Mouse (Mus musculus) MEL (cell line): ENCODE results near the gene Erbb2.

ENCODE experiments used
- POLR2A ChIP-seq, 2 experiments: IDR thresholded peaks; 2 replicates each; pipeline ENCODE4 v1.6.1; 2011 to 2012; ENCODE audit warnings: low read length in 2 of 2, mild to moderate bottlenecking in 2 of 2, control low read depth in 1 of 2, improper control_type of control experiment in 1 of 2, low read depth in 1 of 2, moderate library complexity in 1 of 2; ENCODE audit not compliant: control insufficient read depth in 1 of 2, insufficient read depth in 1 of 2, poor library complexity in 1 of 2
- TAL1 ChIP-seq: IDR thresholded peaks from 2 replicates; pipeline ENCODE4 v1.6.1; 2012; ENCODE audit warnings: mild to moderate bottlenecking, inconsistent platforms, low read length, moderate library complexity, mixed read lengths

DNA sequence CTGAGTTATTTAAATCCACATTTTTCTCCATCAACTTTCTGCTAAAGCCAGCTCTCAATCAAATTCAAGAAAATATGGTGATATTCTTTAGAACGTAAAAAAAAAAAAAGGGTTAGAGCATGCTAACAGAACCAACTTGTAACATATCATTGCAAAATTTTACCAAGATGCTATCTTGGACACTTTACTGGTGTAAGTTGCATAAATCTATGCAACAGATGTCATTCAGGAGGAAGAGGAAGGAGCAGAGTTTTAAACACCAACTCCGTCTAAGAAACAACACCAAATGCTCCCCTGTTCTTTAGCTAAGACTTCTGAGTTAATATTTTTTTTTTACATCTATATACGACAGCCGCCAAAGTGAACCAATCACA lies 64.2 kb downstream of the Erbb2 start:
- no peak for TF ChIP-seq POLR2A (IDR thresholded peaks at IDR 0.05; ENCODE audit: control insufficient read depth in 1 of 2, insufficient read depth in 1 of 2, low read depth in 1 of 2, low read length in 2 of 2, poor library complexity in 1 of 2)
- no peak for TF ChIP-seq TAL1
